Mouse (Mus musculus) neural tube, embryonic 15.5 days (tissue): ENCODE measurements around the gene Lgi4. TPM values are rescaled to one million over a fixed set of nuclear protein-coding genes. Genes with fewer than 3 reads are reported as not detected.
A peak's percentile ranks its signal among the peaks of the same experiment; 100 is the strongest.

Experiments used
- ATAC-seq: fragments of 200-750 bp; cut with Nextera tagmentation; 2 replicates; pipeline ENCODE4 v1.8.0; 2017; ENCODE audit warnings: mild to moderate bottlenecking, moderate TSS enrichment, moderate library complexity; ENCODE audit not compliant: low FRiP score
- H3K27ac ChIP-seq: fragments of 300-500 bp; sonication (generic); replicated peaks from 2 replicates; pipeline ENCODE4 v1.5.1; 2015; ENCODE audit warnings: mild to moderate bottlenecking, inconsistent platforms
- H3K27me3 ChIP-seq: fragments of 300-500 bp; sonication (generic); replicated peaks from 2 replicates; pipeline ENCODE4 v1.6.1; 2015; ENCODE audit warnings: inconsistent platforms
- H3K36me3 ChIP-seq: fragments of 300-500 bp; sonication (generic); 2 replicates; pipeline ENCODE4 v1.6.1; 2015; ENCODE audit warnings: inconsistent platforms
- H3K4me1 ChIP-seq: fragments of 300-500 bp; sonication (generic); 2 replicates; pipeline ENCODE4 v1.6.1; 2015; ENCODE audit warnings: inconsistent platforms
- H3K4me2 ChIP-seq: fragments of 300-500 bp; sonication (generic); 2 replicates; pipeline ENCODE4 v1.6.1; 2015; ENCODE audit warnings: inconsistent platforms, mild to moderate bottlenecking, moderate library complexity
- H3K4me3 ChIP-seq: fragments of 300-500 bp; sonication (generic); replicated peaks from 2 replicates; pipeline ENCODE4 v1.5.1; 2015; ENCODE audit warnings: mild to moderate bottlenecking, inconsistent platforms
- H3K9ac ChIP-seq: fragments of 300-500 bp; sonication (generic); replicated peaks from 2 replicates; pipeline ENCODE4 v1.6.1; 2015; ENCODE audit warnings: mild to moderate bottlenecking, inconsistent platforms
- H3K9me3 ChIP-seq: fragments of 300-500 bp; sonication (generic); replicated peaks from 2 replicates; pipeline ENCODE4 v1.6.1; 2016; ENCODE audit warnings: inconsistent platforms
- WGBS: fragments of 180-500 bp; shearing (Covaris S2); methylation state at CpG from one replicate; pipeline ENCODE4 v1.1.7; 2015; ENCODE audit warnings: mixed read lengths; 5-methylcytosine and 5-hydroxymethylcytosine counted together
- polyA plus RNA-seq: library from polyadenylated mRNA; unstranded; fragments of >200 nt; fragmentation: Nextera tagmentation; extraction: Ambion mirVana; gene quantifications from 2 replicates; pipeline ENCODE4 v1.2.1, GENCODE M21; 2015

Gene Lgi4
- polyA plus RNA-seq, 1 experiment from 2014 or later = 1.3 TPM

GRCm38 (mm10) chr7:31096892-31097564 is 37.9 kb downstream of the Lgi4 start:
- Histone ChIP-seq H3K27ac (no peak overlapping the region), H3K9me3 (no peaks in the 10 kb centered on the region), H3K4me2 (no peak overlapping the region), H3K36me3 (no peaks in the 10 kb centered on the region), H3K27me3 (no peaks in the 10 kb centered on the region), H3K9ac (no peak overlapping the region), H3K4me1 (peaks cover 3% of the 10 kb centered on the region; the same call in 1 of the 2 replicates), H3K4me3 (no peak overlapping the region)
- no peak for ATAC-seq
- 76% methylated on average over 9 of the region's 9 CpGs for WGBS

- whole genome bisulfite sequencing = 46% methylated on average over 20 of the region's 20 CpGs
- Histone ChIP-seq H3K4me2 (peak overlapping the region; percentile 52), H3K9me3 (no peaks in the 10 kb centered on the region), H3K27me3 (no peaks in the 10 kb centered on the region), H3K4me1 (peaks cover 3% of the 10 kb centered on the region; the same call in 1 of the 2 replicates), H3K27ac (no peak overlapping the region), H3K36me3 (no peaks in the 10 kb centered on the region), H3K4me3 (peak overlapping the region; percentile 20; the same call in 1 of the 2 replicates), H3K9ac (no peak overlapping the region)
- peak; percentile 88 for ATAC-seq
These were observed 38.6 kb downstream of the Lgi4 start for GRCm38 (mm10) chr7:31097583-31098248.

GRCm38 (mm10) chr7:31098697-31099611 is 39.8 kb downstream of the Lgi4 start:
- H3K36me3 ChIP-seq = no peaks in the 10 kb centered on the region
- no peak overlapping the region for H3K27ac ChIP-seq
- no peak overlapping the region for H3K9ac ChIP-seq
- no peak overlapping the region for H3K4me3 ChIP-seq
- no peaks in the 10 kb centered on the region for H3K9me3 ChIP-seq
- H3K27me3 ChIP-seq = no peaks in the 10 kb centered on the region
- peaks cover 3% of the 10 kb centered on the region; the same call in 1 of the 2 replicates for H3K4me1 ChIP-seq
- WGBS = 80% methylated on average over 22 of the region's 22 CpGs
- no peak overlapping the region for H3K4me2 ChIP-seq
- ATAC-seq = no peak

- Histone ChIP-seq H3K36me3 (no peaks in the 10 kb centered on the region), H3K4me2 (no peak overlapping the region), H3K9ac (no peak overlapping the region), H3K4me1 (peaks cover 3% of the 10 kb centered on the region; the same call in 1 of the 2 replicates), H3K27me3 (no peaks in the 10 kb centered on the region), H3K27ac (no peak overlapping the region), H3K4me3 (no peak overlapping the region), H3K9me3 (no peaks in the 10 kb centered on the region)
- no peak for ATAC-seq
- WGBS = 78% methylated on average over 6 of the region's 6 CpGs
These were observed 40.5 kb downstream of the Lgi4 start for GRCm38 (mm10) chr7:31099612-31099982.

- Histone ChIP-seq H3K36me3 (no peaks in the 10 kb centered on the region), H3K4me1 (peaks cover 3% of the 10 kb centered on the region; the same call in 1 of the 2 replicates), H3K4me3 (no peak overlapping the region), H3K4me2 (no peak overlapping the region), H3K27ac (no peak overlapping the region), H3K9me3 (no peaks in the 10 kb centered on the region), H3K27me3 (no peaks in the 10 kb centered on the region), H3K9ac (no peak overlapping the region)
- 81% methylated on average over 14 of the region's 14 CpGs for WGBS
- no peak for ATAC-seq
These were observed 41.6 kb downstream of the Lgi4 start for GRCm38 (mm10) chr7:31100786-31101185.

- Histone ChIP-seq H3K4me2 (no peak overlapping the region), H3K27ac (no peak overlapping the region), H3K4me1 (no peaks in the 10 kb centered on the region), H3K9ac (no peak overlapping the region), H3K27me3 (no peaks in the 10 kb centered on the region), H3K36me3 (no peaks in the 10 kb centered on the region), H3K4me3 (no peak overlapping the region), H3K9me3 (no peaks in the 10 kb centered on the region)
- no peak for ATAC-seq
- WGBS = 74% methylated on average over 15 of the region's 15 CpGs
These were observed 46.1 kb downstream of the Lgi4 start for GRCm38 (mm10) chr7:31105061-31105768.

- no peaks in the 10 kb centered on the region for H3K4me1 ChIP-seq
- H3K9ac ChIP-seq = no peak overlapping the region
- H3K27me3 ChIP-seq = no peaks in the 10 kb centered on the region
- H3K4me2 ChIP-seq = no peak overlapping the region
- H3K36me3 ChIP-seq = no peaks in the 10 kb centered on the region
- no peak overlapping the region for H3K27ac ChIP-seq
- 43% methylated on average over 3 of the region's 3 CpGs for WGBS
- H3K9me3 ChIP-seq = no peaks in the 10 kb centered on the region
- no peak for ATAC-seq
- no peak overlapping the region for H3K4me3 ChIP-seq
These were observed 47.0 kb downstream of the Lgi4 start for GRCm38 (mm10) chr7:31106166-31106565.

- WGBS = 90% methylated on average over 11 of the region's 11 CpGs
- ATAC-seq = no peak
These were observed 48.6 kb downstream of the Lgi4 start for GRCm38 (mm10) chr7:31107781-31108180.

GRCm38 (mm10) chr7:31109091-31109490 is 49.9 kb downstream of the Lgi4 start:
- Histone ChIP-seq H3K9me3 (no peaks in the 10 kb centered on the region), H3K27ac (no peak overlapping the region), H3K27me3 (no peaks in the 10 kb centered on the region), H3K4me3 (no peak overlapping the region), H3K9ac (no peak overlapping the region), H3K4me2 (no peak overlapping the region), H3K36me3 (no peaks in the 10 kb centered on the region), H3K4me1 (no peaks in the 10 kb centered on the region)
- WGBS = 33% methylated on average over 7 of the region's 7 CpGs
- no peak for ATAC-seq

More at GRCm38 (mm10) chr7:31107781-31108180, 48.6 kb downstream of the Lgi4 start:
- H3K36me3 ChIP-seq = no peaks in the 10 kb centered on the region
- no peak overlapping the region for H3K4me2 ChIP-seq
- no peaks in the 10 kb centered on the region for H3K9me3 ChIP-seq
- no peaks in the 10 kb centered on the region for H3K27me3 ChIP-seq
- H3K4me1 ChIP-seq = no peaks in the 10 kb centered on the region
- no peak overlapping the region for H3K27ac ChIP-seq
- H3K4me3 ChIP-seq = no peak overlapping the region
- no peak overlapping the region for H3K9ac ChIP-seq

GRCm38 (mm10) chr7:31109796-31110195 is 50.7 kb downstream of the Lgi4 start:
- H3K27me3 ChIP-seq = 0 out of 2 replicates have a peak, but pooled peaks cover 3% of the 10 kb centered on the region
- no peak for ATAC-seq
- no peak overlapping the region for H3K4me3 ChIP-seq
- no peaks in the 10 kb centered on the region for H3K36me3 ChIP-seq
- H3K9ac ChIP-seq = no peak overlapping the region
- H3K9me3 ChIP-seq = no peaks in the 10 kb centered on the region
- WGBS = 92% methylated on average over 5 of the region's 5 CpGs
- H3K4me2 ChIP-seq = no peak overlapping the region
- no peaks in the 10 kb centered on the region for H3K4me1 ChIP-seq
- no peak overlapping the region for H3K27ac ChIP-seq

- ATAC-seq = no peak
- 0 out of 2 replicates have a peak, but pooled peaks cover 11% of the 10 kb centered on the region for H3K27me3 ChIP-seq
- H3K9me3 ChIP-seq = no peaks in the 10 kb centered on the region
- H3K4me3 ChIP-seq = no peak overlapping the region
- H3K9ac ChIP-seq = no peak overlapping the region
- H3K27ac ChIP-seq = no peak overlapping the region
- H3K4me2 ChIP-seq = no peak overlapping the region
- H3K4me1 ChIP-seq = no peaks in the 10 kb centered on the region; the same call in 1 of the 2 replicates
- H3K36me3 ChIP-seq = no peaks in the 10 kb centered on the region
- WGBS = 92% methylated on average over 15 of the region's 15 CpGs
These were observed 51.8 kb downstream of the Lgi4 start for GRCm38 (mm10) chr7:31110861-31111385.
